Mouse (Mus musculus) cerebellum, adult 9-11 months (tissue): ENCODE data around the gene Pdzd2.

Source experiments
- DNase-seq: peaks from one replicate; pipeline ENCODE4 v3.0.0; 2022

Gene Pdzd2

GRCm38 (mm10) chr15:12424187-12424586 lies 315.5 kb downstream of the Pdzd2 start:
- no peak for DNase-seq

GRCm38 (mm10) chr15:12420915-12421314 lies 318.8 kb downstream of the Pdzd2 start:
- no peak for DNase-seq

GRCm38 (mm10) chr15:12420376-12420775 lies 319.3 kb downstream of the Pdzd2 start:
- DNase-seq = no peak

GRCm38 (mm10) chr15:12419446-12419845 lies 320.3 kb downstream of the Pdzd2 start:
- DNase-seq = no peak

- no peak for DNase-seq
These were observed 324.1 kb downstream of the Pdzd2 start for GRCm38 (mm10) chr15:12415536-12416200.

- DNase-seq = no peak
These were observed 325.0 kb downstream of the Pdzd2 start for GRCm38 (mm10) chr15:12414696-12415095.

GRCm38 (mm10) chr15:12408205-12408604 lies 331.5 kb downstream of the Pdzd2 start:
- DNase-seq = no peak

GRCm38 (mm10) chr15:12405592-12405991 lies 334.1 kb downstream of the Pdzd2 start:
- DNase-seq = no peak

- DNase-seq = no peak
These were observed 342.7 kb downstream of the Pdzd2 start for GRCm38 (mm10) chr15:12397032-12397431.

- DNase-seq = no peak
These were observed 345.0 kb downstream of the Pdzd2 start for GRCm38 (mm10) chr15:12394758-12395157.

- no peak for DNase-seq
These were observed 350.8 kb downstream of the Pdzd2 start for GRCm38 (mm10) chr15:12388726-12389489.

GRCm38 (mm10) chr15:12384679-12385078 lies 355.0 kb downstream of the Pdzd2 start:
- DNase-seq = no peak

GRCm38 (mm10) chr15:12380548-12380947 lies 359.2 kb downstream of the Pdzd2 start:
- no peak for DNase-seq

GRCm38 (mm10) chr15:12380057-12380456 lies 359.7 kb downstream of the Pdzd2 start:
- DNase-seq = no peak

GRCm38 (mm10) chr15:12377800-12378199 lies 361.9 kb downstream of the Pdzd2 start:
- no peak for DNase-seq

GRCm38 (mm10) chr15:12376491-12377069 lies 363.1 kb downstream of the Pdzd2 start:
- DNase-seq = no peak

- peak; percentile 59 for DNase-seq
These were observed 363.9 kb downstream of the Pdzd2 start for GRCm38 (mm10) chr15:12375641-12376311.

GRCm38 (mm10) chr15:12374916-12375315 lies 364.8 kb downstream of the Pdzd2 start:
- no peak for DNase-seq

- DNase-seq = no peak
These were observed 365.8 kb downstream of the Pdzd2 start for GRCm38 (mm10) chr15:12373918-12374317.

GRCm38 (mm10) chr15:12373496-12373895 lies 366.2 kb downstream of the Pdzd2 start:
- DNase-seq = no peak

- peak; percentile 66 for DNase-seq
These were observed 368.5 kb downstream of the Pdzd2 start for GRCm38 (mm10) chr15:12371183-12371582.

- no peak for DNase-seq
These were observed 369.6 kb downstream of the Pdzd2 start for GRCm38 (mm10) chr15:12370096-12370495.

- DNase-seq = no peak
These were observed 370.9 kb downstream of the Pdzd2 start for GRCm38 (mm10) chr15:12368850-12369249.
